Mouse (Mus musculus) liver, embryonic 16.5 days (tissue): ENCODE results near the gene Plk3. TPM values are rescaled to one million over a fixed set of nuclear protein-coding genes. Genes with fewer than 3 reads are reported as not detected.

ENCODE experiments used
- ATAC-seq: fragments of 200-750 bp; cut with Nextera tagmentation; 2 replicates; pipeline ENCODE4 v1.8.0; 2017; ENCODE audit warnings: low read depth, mild to moderate bottlenecking, moderate number of reproducible peaks, moderate library complexity
- H3K27ac ChIP-seq: fragments of 300-500 bp; sonication (generic); 2 replicates; pipeline ENCODE4 v1.5.1; 2014; ENCODE audit warnings: mild to moderate bottlenecking, low read length
- H3K27me3 ChIP-seq: fragments of 300-500 bp; sonication (generic); 2 replicates; pipeline ENCODE4 v1.6.1; 2014; ENCODE audit warnings: low read depth, low read length, mixed read lengths; ENCODE audit not compliant: control insufficient read depth, insufficient read depth
- H3K36me3 ChIP-seq: fragments of 300-500 bp; sonication (generic); 2 replicates; pipeline ENCODE4 v1.6.1; 2014; ENCODE audit warnings: mild to moderate bottlenecking; ENCODE audit not compliant: control insufficient read depth, insufficient read depth
- H3K4me1 ChIP-seq: fragments of 300-500 bp; sonication (generic); 2 replicates; pipeline ENCODE4 v1.6.1; 2014; ENCODE audit warnings: low read depth, low read length, mixed read lengths; ENCODE audit not compliant: control insufficient read depth
- H3K4me2 ChIP-seq: fragments of 300-500 bp; sonication (generic); 2 replicates; pipeline ENCODE4 v1.6.1; 2014; ENCODE audit warnings: low read depth, low read length, mixed read lengths
- H3K4me3 ChIP-seq: fragments of 300-500 bp; sonication (generic); 2 replicates; pipeline ENCODE4 v1.5.1; 2014; ENCODE audit warnings: low read depth, mild to moderate bottlenecking, low read length
- H3K9ac ChIP-seq: fragments of 300-500 bp; sonication (generic); 2 replicates; pipeline ENCODE4 v1.6.1; 2014; ENCODE audit warnings: low read depth, low read length
- H3K9me3 ChIP-seq: fragments of 300-500 bp; sonication (generic); replicated peaks from 2 replicates; pipeline ENCODE4 v1.6.1; 2016; ENCODE audit warnings: low read length; ENCODE audit not compliant: control insufficient read depth
- WGBS: fragments of 180-500 bp; shearing (Covaris S2); extraction: QIAGEN DNeasy Blood & Tissue Kit; methylation state at CpG from one replicate; pipeline ENCODE4 v1.1.7; 2014; ENCODE audit not compliant: insufficient replicate concordance; 5-methylcytosine and 5-hydroxymethylcytosine counted together
- microRNA-seq: library from miRNA; unstranded; fragments of <30 nt; microRNA quantifications from one replicate; pipeline ENCODE4, GENCODE M21; 2016
- polyA plus RNA-seq: library from polyadenylated mRNA; unstranded; fragments of >200 nt; fragmentation: Nextera tagmentation; extraction: Ambion mirVana; gene quantifications from 2 replicates; pipeline ENCODE4 v1.2.1, GENCODE M21; 2015

The Plk3 gene
- polyA plus RNA-seq, 1 experiment from 2014 or later = 2.2 TPM

DNA sequence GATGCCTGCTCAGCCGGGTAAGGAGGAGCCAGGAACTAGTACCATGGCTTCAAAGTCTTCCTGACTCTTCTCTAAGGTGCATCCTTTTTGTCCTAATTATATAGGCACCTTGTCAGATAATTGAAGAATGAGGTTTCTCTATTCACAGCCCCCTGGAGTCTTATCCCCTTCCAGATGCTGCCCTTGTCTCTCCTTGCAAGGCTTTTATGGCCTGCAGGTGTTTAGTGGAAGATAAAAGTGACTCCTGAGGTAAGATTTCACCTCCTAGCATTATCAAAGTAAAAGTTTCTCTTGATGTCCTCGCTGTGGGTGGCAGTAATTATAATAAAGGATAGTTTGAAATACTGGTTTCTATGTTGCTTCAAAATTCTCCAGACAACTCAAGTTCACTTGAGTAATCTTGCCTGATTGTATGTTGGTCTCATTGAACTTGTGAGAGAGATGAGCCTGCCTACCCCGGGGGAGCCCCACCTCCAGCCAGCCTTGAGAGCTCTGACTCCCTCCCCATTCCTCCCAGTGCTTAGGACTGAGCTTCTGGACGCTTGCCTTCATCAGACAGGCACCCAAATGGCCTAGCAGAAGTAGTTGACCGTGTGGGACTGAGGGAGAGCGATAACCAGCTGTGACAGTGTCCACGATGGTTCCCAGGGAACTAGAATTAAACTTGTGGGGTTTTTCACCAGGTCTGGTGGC, 45.7 kb downstream of the Plk3 start:
- peak; percentile 14; the same call in 1 of the 2 replicates for ATAC-seq
- H3K4me2 ChIP-seq = no peak overlapping the region
- peaks cover 27% of the 10 kb centered on the region for H3K4me1 ChIP-seq
- H3K9me3 ChIP-seq = no peaks in the 10 kb centered on the region
- H3K4me3 ChIP-seq = no peak overlapping the region
- no peak overlapping the region for H3K9ac ChIP-seq
- H3K36me3 ChIP-seq = peaks cover 3% of the 10 kb centered on the region; the same call in 1 of the 2 replicates
- H3K27ac ChIP-seq = no peak overlapping the region
- H3K27me3 ChIP-seq = no peaks in the 10 kb centered on the region; the same call in 1 of the 2 replicates
- WGBS = 65% methylated on average over 7 of the region's 7 CpGs

Small RNA genes lying within 50 kb of the gene (microRNA-seq; reads per million reads assigned to microRNA genes)
- gene Gm22398 = not detected

Other genes with a start within 250 kb of the Plk3 start
- gene Urod, start 139.6 kb downstream of the Plk3 start, polyA plus RNA-seq = 518 and 567 TPM in 2 replicates
- 6.1 and 6.5 TPM in 2 replicates for gene Hectd3, start 138.6 kb downstream of the Plk3 start, polyA plus RNA-seq
- gene Eif2b3, start 114.6 kb downstream of the Plk3 start, polyA plus RNA-seq = 20.3 and 20.8 TPM in 2 replicates
- gene Ptch2, start 37.9 kb downstream of the Plk3 start, polyA plus RNA-seq = 0.67 and 0.69 TPM in 2 replicates
- gene Btbd19, start 8.2 kb downstream of the Plk3 start, polyA plus RNA-seq = 1.5 and 1.8 TPM in 2 replicates
- 0.11 TPM in 1 of 2 replicates, not detected in the other for gene Tctex1d4, start 7.2 kb downstream of the Plk3 start, polyA plus RNA-seq
- 514 and 522 TPM in 2 replicates for gene Rps8, start 22.3 kb upstream of the Plk3 start, polyA plus RNA-seq
- 26.8 and 28.9 TPM in 2 replicates for gene Kif2c, start 48.7 kb upstream of the Plk3 start, polyA plus RNA-seq
- gene Tmem53, start 118.0 kb upstream of the Plk3 start, polyA plus RNA-seq = 10.8 and 10.9 TPM in 2 replicates
- gene Armh1, start 118.2 kb upstream of the Plk3 start, polyA plus RNA-seq = 0.09 TPM in 1 of 2 replicates, not detected in the other